Mouse (Mus musculus): ENCODE measurements around the gene 4930523C07Rik.

The 4930523C07Rik gene

DNA sequence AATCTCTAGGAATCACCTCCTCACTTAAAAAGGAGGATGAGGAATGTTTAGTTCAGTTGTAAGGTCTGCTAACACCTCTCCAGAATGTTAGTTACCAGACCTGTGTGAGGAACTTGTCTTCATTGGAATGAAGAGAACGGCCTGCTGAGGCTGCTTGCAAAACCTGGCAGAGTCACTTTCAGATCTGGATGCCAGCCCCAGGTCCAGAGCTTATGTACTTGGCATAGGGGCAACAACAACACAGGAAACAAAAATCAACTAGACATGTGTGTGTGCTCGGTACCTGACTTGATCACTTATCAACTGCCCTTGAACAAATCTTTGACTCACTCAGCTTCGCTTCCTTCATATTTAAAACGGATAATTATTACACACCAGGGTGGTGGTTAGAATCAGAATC is 2.6 kb downstream of the 4930523C07Rik start:
- DNase-seq, result no peak

DNA sequence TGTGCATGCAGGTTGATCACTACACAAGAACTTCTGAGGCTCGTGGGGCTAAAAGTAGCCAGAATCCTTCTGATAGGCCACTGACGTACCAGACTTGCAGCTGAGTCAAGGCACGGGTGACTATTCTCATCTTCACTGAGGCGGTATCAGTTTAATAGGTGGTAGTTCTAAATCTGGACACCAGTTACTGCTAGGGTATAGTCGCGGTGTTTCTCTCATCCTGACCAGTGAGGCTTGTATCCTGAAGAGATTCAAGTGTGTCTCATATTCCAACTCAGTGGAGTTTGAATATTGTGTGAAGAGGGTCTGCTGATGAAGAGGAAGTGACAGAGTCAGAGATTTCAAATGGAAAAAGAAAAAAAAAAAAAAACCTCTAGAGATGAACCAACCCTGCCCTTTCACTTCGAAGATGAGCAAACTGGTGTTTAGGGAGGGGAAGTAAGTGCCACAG is 3.3 kb downstream of the 4930523C07Rik start:
- DNase-seq, result no peak

DNA sequence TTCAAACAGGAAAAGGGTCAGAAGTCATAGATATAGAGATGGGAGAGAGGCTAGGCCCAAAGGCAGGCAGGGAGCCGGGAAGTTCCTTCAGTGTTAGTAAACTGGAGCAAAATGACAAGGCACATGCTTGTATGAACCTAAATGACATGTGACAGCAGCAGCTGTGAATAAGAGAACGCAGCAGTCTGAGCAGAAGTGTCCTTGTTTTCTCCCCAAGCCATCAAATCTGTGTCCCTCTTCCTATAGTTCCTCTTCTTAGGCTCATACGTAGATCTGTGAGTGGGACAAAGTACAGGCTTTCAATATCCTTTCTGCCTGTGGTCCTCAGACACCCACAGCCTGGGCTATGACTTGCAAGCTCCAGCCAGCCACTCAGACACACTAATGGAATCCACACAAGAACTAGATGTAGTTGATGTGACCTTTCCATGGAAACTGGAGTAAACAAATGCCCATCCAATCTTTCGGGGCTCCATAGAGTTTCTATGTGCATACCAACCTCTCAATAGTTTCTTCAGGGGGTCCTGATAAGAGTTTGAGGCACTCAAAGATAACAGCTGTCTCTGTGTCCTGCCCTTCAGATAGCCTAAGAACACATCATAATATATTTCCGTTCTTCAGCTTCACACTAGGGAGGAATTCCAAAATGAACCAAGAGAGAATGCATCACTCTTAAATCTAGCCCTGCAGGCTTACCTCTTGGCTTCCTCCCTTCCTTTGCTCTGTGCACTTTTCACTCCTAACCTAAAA is 5.1 kb downstream of the 4930523C07Rik start:
- DNase-seq, result no peak

DNA sequence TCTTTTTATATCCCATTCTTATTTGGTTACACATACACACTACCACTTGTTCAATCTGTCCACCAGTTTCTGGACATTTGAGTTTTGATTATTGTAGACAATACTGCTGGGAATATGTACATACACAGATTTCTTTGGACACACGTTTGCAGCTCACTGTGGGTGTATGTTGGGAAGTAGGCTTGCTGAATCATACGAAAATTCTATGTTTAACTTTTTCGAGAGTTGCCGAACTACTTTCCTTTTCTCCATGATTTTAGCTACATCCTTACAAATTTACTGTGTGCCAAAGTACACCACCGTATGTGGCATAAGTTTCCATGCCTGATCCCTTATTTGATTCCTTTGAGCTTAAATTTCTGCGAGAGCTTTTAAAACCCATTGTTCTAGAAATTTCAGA is 6.7 kb downstream of the 4930523C07Rik start:
- no peak for DNase-seq

DNA sequence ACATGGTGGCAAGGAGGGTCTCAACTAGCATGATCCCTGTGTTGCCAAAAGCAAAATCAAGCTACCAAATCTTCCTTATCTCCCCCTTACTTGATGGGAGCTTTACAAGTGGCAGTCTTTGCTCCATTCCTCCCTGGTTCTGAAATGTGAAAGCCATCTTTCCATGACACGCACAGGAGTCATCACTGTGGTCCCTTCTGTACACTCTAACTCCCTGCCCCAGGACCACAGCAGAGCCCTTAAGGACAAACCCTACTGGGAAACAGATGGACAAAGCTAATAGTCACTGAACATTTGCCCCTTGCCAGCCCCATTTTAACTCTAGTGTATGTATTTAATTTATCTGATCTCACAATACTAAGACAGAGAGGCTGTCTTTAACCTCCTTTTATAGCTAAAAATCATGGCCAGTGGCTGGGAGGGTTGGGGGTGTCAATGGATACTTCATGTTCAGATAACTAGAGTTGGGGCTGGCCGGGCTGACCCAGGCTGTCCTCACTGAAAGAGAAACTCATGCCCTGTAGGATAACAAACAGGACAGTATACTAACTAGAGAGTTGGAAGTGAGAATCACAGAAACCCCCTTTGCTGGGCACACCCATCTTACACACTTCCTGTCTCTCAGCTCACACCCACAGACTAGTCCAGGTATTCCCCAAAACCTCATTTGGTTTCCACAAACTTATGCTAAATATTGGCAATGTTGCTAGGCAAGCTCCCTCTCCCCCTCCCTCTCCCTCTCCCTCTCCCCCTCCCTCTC is 8.6 kb downstream of the 4930523C07Rik start:
- DNase-seq, result no peak

DNA sequence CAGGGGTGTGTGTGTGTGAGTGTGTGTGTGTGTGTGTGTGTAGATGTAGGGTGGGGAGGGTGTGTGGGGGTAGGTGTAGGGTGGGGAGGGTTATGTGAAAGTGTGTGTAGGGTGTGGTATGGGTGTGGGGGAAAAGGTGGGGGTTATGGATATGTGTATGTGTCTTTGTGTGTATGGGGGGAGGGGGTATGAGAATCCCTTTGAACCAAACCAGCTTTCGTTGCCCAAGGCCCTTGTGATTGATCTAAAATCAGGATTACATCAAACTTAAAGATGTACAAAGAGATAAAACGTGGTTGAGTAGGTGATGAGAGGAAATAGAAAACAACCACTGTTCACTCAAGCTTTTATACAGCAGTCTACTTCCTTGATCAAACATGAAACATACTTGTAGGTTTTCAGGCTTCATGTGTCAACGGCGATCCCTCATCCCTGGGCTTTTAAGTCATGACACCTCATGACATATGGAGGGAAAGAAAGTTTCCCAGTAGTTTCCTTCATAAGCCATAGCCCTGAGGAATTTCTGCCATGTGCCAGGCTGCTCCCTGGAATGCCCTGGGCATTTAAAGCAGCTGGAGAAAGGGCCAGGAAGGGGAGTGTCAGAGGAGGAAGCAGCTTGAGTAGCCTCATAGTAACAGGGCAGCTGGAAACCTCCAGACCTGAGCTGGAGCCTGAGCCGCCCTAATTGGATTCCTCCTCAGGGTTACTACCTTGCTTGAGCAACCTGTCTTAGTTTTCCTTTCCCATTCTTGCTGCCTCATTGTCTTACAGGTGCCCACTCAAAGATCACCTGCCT is 9.5 kb downstream of the 4930523C07Rik start:
- DNase-seq, result peak in 1 of 2 experiments; percentile 22

DNA sequence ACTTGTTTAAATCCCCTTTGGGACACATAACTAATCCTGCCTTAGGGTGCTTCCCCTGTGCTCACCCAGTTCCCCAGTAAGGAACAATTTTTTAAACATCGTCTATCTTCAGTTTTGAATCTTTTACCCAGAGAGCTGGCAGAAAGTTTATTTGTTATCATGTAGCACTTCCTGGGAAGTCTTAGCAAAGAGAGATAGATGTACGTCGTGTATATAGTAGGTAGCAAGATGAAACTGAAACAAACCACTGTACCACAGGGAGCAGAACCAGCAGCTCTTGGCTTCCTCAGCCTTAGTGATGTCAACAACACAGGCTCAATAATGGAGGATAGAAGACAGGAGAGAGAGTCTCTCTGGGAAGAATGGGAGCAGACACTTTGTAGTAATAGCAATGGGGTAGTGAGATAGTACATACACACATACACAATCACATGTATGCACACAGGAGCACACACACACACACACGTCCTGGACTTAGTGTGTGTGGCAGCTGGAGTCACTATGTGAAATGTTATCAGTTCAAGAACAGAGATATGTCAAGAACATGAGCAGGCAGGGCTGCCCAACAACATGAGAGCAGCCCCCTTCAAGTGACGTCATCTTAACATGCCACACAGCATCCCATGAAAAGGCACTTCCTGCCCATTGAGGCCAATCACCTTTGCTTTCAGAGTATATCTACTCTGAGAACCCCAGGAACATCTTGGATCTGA is 10.3 kb downstream of the 4930523C07Rik start:
- DNase-seq, result no peak

DNA sequence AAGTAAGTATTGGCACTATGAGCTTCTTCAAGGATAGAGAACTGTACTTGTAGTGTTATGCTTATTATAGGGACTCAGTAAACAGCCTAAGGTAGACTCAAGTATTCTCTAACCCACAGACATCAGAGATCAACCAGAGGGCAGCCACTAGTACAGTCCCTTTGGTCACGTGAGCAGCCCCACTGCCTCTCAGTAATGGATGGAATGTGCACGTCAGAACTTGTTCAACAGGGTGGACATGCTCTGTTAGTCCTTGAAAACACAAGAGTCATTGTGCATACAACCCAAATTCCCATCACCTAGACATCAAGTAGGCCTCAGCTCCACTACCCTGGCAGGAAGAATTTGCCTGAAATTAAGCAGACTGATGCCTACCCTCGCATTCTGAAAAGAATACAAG is 13.5 kb downstream of the 4930523C07Rik start:
- peak; percentile 37 to 74 for DNase-seq

DNA sequence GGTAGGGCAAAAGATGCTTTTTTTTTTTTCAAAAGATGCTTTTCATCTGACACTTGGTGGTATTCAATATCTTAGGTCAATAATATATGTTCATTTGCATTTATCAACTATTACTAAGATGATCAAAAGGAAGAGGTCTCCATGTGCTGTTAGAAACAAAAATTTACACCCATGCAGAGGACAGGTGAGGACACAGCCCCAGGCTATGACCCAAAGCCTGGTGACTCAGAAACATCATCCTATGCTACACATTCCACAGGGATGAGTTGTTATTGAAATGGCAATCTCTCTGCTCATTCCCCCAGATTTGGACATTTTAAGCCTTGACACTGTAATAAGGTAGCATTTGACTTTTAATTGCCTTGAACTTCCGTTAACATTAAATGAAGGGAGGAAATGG is 15.7 kb downstream of the 4930523C07Rik start:
- DNase-seq, result no peak

DNA sequence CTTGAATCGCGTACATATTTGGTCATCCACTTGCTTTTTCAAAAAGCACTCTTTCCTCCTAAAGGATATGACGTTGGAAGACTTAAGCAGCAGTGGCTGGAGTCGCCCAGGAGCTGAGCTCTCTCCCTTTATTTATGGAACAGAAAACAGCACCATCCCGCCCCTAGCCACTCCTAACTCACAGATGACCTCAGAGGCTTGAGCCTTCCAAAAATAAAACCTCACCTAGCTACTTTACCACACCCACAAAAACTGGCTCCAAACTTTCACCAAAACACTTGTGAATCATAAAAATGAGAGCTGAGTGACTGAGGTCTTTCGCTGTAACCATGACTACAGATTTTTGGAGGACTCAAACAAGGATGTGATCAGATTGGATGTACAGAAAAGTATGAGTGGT is 16.4 kb downstream of the 4930523C07Rik start:
- no peak for DNase-seq

DNA sequence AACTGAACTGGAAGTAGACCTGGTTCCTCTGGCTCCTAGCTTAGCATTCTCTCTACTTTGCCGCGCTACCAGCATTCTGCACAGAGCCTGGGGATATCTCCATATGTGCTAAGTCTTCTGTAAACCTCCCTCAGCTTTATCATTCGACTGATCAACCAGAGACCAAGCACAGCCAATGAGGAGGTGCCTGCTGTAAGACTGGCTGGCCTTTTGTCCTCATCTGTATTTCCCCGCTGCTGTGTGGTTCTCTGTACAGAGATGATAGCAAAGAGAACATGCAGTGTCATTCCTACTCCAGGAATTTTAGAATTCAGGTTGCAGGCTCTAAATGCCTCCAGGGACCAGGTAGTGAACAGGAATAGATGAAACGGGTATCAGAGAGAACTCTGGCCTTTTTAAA is 17.1 kb downstream of the 4930523C07Rik start:
- DNase-seq, result no peak

DNA sequence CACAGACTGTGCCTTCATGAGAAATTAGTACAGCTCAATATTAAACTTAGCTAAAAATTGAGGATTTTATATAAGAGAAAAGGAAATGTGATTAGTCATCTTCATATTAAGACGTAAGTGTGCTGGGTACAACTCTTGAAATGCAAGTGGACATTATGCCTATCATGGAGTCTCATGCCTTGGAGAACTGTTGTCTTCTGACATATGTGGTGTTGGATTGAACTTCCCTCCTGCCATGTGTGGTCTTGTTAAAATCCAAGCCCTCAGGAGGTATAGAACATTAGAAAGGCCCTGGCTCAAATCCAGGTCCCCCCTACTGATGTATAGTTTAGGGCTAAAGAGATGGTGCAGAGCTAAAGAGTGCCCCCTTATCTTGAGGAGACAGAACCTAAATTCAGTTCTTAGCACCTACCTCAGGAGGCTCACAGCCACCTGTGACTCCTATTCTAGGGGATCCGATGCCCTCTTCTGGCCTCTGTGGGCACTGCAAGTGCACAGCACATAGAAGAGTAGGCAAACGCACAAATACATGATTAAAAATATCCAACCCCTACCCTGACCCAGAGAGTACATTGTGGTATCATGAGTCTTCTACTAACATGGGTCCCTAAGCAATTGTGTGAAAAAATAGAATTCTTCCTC is 17.7 kb downstream of the 4930523C07Rik start:
- peak in 1 of 2 experiments; percentile 41 for DNase-seq

DNA sequence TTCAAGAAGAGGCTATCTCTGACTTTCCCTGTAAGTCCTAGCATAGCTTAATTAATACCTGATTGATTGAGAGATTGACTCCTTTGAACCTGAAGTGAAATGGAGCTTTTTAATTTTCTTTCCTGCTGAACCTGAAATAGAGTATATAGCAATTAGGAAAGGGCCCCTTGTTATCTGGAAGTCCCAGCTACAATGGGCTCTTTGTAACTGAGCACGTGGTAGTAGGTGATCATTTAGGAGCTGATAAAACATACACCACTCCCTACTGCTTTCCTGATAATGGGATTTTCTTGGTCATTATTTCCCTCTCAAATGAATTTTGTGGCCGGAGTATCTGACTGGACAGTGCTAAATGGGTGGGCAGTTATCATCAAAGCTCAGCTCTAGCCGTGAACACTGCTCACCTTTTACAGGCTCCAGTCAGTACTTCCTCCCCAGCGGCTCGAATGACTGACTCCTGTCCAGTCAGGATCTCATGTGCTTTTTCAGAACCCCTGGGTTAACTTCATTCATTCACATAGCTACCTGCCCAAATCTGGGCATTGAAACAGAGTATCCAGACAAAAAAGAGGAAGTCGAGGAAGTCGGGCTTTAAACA is 20.5 kb downstream of the 4930523C07Rik start:
- DNase-seq, result no peak

DNA sequence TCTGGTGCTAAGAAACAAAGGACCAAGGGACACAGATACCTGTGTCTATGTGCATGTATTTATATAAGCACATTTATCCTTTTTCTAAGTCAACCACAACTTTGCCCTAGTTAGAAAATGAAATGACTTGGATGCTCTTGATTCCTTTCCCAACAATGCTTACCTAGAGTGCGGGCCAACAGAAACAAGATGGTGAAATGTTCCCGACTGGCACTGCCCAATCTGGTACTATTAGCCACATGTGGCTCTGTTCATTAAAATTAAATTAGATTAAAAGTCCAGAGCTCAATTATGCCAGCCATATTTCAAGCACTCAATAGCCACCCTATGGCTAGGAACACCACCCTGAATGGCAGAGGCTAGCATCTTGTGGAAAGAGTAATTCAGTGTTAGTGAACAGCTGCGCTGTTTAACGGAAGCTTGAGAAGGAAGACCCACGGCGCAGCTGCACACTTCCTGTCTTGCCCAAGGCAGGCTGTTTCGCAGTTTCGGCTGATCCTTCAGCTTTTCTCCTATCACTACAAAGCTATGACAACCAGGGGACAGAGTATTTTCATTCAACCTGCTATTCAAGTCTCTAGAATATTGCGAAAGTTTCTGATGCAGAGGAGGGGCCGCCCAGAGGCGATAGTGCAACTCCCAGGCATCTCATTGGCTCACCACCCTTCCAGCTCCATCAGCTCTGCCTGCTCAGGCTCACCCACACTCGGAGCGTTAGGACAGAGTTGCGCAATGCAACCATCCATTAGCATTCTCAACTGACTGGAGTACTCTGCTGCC is 34.9 kb downstream of the 4930523C07Rik start:
- peak; percentile 28 to 59 for DNase-seq

DNA sequence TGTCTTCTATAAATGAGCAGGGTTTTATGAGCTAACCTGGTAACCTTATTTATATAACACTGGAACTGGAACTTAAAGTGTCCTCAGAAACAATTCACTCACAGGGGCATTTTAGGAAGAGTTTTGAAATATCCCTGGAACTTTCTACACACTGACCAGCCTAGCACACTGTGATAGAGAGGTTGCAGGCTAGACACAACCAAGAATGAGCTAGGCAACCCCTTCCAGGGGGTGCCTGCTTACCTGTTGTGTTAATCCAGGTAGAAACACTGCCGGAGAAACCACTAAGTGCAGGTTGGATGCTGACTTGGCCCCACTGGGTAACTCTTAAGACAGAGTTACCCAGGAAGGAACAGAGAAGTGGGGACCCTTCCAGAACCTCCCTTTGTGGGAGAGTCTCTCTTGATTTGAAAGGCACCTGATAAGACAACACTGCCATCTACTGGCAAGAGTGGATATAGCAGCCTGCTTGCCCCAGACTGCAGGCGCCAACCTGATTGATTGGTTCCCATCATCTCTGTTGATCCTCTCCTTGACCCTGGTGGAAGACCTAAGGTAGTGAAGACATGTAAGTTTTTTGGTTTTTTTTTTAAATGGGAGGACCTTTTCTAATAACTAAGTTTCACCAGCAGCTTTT is 36.7 kb downstream of the 4930523C07Rik start:
- peak; percentile 47 to 81 for DNase-seq

DNA sequence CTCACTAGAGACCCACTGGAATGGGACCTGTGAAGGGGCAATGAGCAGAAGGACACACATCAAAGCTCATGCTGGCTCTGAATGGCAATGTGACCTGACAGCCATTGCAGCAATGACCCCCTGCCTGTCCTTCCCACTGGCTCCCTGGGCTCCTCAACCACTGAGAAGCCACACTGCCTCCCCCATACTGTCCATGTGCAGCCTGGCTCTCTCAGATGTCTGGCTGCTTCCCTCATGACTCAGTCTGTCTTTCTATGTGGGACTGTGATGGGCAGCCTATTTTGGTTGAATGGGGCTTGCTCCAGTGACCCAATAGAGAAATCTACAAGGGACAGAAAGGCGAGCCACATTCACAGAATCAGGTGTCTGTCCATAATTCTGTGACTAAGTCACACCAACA is 38.5 kb downstream of the 4930523C07Rik start:
- DNase-seq, result no peak

DNA sequence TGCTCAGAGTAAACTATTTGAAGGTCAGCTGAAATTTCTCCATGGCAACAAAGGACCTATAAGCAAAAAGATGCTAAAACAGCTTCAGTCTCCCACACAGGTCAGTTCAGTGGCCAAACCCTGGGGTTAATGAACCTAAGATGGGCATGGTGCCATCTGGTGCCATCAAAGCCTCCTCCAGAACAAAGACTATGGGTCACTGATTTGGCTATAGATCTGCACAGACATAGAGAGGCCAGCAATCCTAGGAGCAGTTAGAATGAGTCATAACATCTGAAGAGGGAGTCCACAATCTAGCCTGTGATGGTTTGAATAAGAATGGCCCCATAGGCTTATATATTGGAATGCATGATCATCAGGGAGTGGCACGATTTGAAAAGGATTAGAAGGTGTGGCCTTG is 40.1 kb downstream of the 4930523C07Rik start:
- DNase-seq, result no peak

DNA sequence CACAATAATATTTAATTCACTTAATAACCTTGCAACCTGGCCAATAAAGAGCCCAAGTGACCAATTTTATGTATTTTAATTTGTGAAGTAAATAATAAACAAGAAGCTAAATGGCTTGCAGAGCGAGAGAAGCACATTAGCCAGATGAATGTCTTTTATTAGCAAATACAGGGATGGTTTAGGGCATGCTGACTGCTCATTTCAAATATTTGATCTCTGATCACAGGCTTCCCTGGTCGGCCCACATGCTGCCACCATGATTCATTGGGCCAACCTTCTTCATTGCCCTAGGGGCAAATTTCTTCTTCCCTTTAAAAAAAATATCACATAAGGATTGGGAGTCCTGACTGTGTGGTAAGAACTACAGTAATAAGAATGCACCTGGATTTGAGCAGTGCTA is 42.5 kb downstream of the 4930523C07Rik start:
- no peak for DNase-seq

DNA sequence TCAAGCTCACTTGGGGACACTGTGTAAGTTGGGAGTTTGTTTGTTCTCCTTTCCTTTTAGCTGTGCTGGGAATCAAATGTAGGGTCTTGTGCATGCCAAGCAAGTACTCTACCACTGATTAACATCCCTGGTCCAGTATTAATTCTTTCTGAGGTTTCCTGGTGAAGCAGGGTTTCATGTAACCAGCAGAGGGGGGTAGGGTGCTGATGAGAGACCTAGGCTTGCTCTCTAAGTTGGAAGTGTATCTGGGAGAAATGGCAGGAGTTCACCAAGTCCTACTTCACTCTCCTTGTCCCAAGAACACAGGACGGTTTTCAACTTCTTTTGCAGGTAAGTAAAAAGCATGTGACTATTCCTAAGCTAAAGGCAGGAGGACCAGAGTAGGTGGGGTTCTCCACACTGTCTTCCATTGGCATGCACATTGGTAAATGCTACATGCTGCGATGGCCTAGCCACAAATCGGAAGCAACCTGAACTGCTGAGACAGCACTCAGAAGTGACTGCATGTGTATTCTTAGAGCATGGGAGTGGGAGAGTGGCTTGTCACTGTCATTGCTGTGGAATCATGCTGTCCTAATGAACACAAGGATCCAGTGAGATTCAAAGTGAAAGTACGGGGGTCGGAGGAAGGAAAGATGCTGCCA is 55.6 kb downstream of the 4930523C07Rik start:
- peak in 1 of 2 experiments; percentile 10 for DNase-seq

DNA sequence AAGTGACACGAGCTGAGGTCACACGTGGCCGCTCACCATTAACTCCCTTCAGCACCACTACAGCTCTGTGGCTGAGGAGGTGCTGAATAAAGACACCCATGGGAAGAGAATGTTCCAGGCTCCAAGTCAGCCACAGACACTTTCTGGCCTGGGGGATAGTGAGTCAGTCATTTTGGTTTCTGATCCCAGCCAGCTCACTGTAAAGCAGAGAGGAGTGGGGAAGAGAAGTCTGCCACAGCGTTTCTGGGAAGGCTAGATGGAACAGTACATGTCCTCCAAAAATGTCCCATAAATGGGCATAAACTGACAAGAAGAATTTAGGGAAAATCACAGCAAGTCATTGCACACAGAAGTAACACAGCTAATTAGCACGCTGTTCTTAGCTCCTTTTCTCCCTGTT is 56.8 kb downstream of the 4930523C07Rik start:
- DNase-seq, result no peak
